Mouse (Mus musculus): ENCODE data around the gene Sorcs2.

Sorcs2 gene

DNA sequence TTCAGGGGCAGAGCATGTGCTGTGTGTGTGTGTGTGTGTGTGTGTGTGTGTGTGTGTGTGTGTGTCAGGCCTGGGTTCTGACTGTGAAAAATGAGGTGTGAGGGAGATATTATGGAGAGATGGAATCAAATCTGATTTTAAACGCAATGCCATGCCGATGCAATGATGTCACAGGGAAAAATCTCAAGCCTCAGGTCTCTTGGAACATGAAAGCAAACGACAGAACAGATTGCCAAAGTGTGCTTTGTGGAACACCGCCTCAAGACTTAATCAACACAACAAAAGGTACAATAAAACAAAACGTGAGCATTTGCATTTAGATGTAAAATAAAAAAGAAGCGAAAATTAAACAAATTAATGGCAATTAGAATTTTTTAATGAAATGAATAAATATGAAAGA lies 177.3 kb downstream of the Sorcs2 start:
- DNase-seq, result no peak

- no peak for DNase-seq
Observed at GRCm38 (mm10) chr5:36220105-36220504, 177.8 kb downstream of the Sorcs2 start.

DNA sequence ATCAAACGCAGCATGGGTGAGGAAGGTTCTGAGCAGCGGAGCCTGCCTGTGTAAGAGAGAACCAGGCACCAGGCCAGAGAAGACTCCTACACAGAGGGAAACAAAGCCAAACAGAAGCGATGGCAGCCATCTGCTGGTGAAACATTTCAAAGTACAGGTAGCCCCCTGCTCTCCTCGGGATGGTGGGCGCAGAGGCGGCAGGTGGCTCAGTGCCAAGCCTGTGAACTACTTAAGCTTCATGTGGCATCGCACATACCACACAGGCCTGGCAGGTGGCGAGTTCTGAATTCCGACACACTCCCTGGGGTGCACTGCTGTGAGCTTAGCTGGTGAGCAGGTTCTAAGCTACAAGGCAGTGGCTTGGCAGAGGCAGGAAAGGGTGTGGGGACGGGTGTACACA lies 184.6 kb downstream of the Sorcs2 start:
- no peak for DNase-seq

GRCm38 (mm10) chr5:36208803-36209202 lies 189.1 kb downstream of the Sorcs2 start:
- DNase-seq, result no peak

- no peak for DNase-seq
Observed at GRCm38 (mm10) chr5:36205397-36205796, 192.5 kb downstream of the Sorcs2 start.

GRCm38 (mm10) chr5:36203916-36204315 lies 194.0 kb downstream of the Sorcs2 start, which contains the start of gene Psapl1:
Gene Psapl1, plus strand, starts transcription at chr5:36204021.
- no peak for DNase-seq

GRCm38 (mm10) chr5:36203421-36203820 lies 194.5 kb downstream of the Sorcs2 start:
- DNase-seq, result no peak

GRCm38 (mm10) chr5:36202781-36203180 lies 195.2 kb downstream of the Sorcs2 start:
- no peak for DNase-seq

- no peak for DNase-seq
Observed at GRCm38 (mm10) chr5:36199519-36199918, 198.4 kb downstream of the Sorcs2 start.

DNA sequence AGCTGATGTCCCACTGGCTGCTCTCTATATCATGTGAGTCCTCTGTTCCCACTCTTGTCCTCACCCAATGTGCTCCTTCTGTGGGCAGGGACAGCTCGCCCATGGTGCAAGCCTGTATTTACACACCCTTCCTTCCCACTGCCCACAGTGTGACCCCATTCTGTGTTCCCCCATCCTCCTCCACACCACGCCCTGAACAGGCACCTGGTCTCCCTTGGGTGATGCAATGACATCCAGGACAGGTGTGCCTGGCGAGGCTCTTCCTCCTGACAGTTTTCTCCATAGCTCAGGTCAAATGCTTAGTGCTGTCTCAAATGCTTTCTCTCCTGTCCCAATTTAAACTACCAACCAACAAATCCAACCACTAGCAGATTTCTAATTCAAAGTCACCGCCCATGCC lies 202.5 kb downstream of the Sorcs2 start:
- no peak for DNase-seq

- DNase-seq, result no peak
Observed at GRCm38 (mm10) chr5:36194631-36195030, 203.3 kb downstream of the Sorcs2 start.

DNA sequence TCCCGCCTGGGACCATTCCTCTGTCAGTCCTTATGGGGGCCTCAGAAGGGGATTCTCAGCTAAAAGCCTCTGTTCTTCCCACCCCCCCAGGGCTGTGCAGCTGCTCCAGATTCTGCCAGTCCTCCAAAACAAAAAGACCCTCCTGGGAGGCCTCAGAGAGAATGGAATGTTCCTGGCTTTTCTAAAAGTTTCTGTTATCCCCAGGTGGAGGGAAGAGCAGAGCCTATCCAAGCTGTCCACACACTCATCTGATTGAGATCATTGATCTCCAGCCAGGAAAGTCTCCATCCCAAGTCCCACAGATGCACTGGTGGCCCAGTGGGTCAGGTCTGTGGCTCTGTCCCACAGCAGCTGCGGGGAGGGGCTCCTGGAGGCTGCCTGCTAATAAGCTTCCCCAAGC lies 205.3 kb downstream of the Sorcs2 start:
- DNase-seq, result no peak

DNA sequence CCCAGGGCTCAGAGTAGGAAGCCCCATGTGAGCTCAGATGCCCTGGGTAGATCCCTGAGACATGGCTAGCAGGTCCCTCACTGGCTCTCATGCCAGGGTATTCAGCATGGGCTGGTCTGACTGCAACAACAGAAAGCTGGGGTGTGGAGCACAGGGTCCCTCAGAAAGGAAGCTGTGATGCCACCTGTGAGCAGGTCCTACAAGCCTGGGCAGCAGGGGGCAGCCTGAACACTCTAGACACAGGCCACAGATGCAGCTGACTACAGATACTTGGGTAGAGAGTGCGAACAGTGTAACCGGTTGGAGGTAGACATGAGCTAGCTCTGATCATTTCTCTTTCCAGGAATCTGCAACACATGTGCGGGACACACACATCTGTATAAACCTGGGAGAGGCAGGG lies 206.1 kb downstream of the Sorcs2 start:
- no peak for DNase-seq

DNA sequence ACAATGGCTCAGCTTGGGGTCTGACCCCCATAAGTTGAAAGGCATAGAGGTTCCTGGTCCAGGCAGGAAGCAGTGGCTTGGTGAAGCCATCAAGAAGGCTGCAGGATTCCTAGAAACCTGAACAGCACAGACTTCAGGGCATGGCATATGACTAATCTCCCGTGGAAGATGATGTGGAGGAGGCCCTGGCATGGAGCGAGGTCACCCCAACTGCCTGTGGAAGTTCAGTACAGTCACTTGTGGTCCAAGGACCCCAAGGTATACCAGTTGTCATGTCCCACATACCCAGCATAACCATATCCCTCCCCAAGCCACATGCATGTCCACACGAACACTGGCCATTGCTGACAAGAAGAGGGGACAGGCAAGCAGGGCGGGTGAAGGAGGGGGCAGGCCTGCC lies 206.7 kb downstream of the Sorcs2 start:
- DNase-seq, result no peak

DNA sequence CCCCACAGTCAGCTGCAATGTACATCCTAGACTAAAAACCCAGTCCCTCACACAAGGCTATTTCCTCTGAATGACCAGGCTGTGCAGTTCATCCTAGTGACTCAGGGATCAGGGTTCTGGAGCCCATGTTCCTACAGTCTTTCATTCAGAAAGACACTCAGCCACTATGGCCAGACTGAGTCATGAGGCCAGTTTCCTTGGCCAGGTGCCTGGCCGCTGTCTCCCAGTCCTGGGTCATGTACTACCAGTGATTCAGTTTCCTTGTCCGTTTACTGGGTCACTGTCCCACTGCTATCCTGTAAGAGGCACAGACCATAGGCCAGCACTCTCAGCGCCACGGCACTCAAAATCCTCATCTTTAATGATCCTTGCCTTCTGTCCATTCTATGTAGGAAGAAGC lies 209.6 kb downstream of the Sorcs2 start:
- DNase-seq, result no peak

GRCm38 (mm10) chr5:36186294-36187053 lies 211.5 kb downstream of the Sorcs2 start:
- DNase-seq, result peak; percentile 19

GRCm38 (mm10) chr5:36182326-36182725 lies 215.6 kb downstream of the Sorcs2 start:
- no peak for DNase-seq

DNA sequence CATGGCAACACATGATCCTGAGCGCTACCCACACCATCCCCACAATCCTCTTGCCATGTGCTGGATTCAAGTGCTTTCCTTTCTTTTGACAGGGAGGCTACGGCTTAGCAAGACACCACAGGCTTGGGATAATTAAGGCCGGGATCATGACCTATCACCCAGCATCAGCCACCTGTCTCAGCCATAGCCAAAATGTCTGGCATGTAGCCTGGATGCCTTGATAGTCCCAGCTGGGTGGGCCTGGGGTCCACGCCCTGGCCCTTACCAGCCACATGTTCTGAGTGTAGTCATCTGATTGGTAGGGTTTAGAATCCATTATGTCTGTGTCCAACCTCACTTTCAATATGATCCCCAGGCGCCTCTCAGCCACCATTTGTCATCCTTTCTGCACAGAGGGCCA lies 218.2 kb downstream of the Sorcs2 start:
- DNase-seq, result no peak

DNA sequence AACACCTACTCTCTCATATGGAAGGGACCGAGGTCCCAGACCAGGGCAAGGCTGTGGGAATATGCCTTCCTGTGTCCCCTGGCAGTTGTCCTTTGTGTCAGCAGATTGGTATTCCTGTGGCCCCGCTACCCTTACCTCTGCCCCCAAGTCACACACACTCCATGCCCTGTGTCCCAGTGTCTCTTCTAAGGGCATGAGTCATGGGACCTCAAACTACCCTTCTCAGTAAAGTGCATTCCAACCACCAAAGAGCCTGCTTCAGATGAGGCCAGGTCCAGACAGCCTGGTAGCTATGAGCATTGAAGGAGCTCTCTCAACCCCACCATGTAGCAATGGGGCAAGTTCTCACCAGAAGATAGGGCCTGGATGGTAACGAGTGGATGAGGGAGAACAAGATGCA lies 219.2 kb downstream of the Sorcs2 start:
- no peak for DNase-seq

DNA sequence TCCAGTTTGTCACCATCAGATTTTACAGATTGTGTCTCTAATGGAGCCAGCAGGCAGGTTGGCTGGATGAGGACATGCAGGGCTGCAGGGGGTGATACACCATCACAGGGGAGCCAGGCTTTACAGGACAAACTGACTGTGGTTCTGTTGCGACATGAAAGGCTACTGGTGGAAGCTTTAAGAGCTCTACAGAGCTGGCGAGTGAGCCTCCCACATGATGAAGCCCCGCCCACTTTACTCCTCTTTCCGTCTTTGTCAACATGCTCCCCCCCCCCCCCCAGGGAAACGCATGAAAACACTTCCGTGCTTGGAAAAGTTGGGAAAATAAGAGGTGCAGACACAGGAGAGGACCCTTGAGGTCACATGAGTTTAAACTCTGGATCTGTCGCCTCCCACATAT lies 219.7 kb downstream of the Sorcs2 start:
- DNase-seq, result no peak

DNA sequence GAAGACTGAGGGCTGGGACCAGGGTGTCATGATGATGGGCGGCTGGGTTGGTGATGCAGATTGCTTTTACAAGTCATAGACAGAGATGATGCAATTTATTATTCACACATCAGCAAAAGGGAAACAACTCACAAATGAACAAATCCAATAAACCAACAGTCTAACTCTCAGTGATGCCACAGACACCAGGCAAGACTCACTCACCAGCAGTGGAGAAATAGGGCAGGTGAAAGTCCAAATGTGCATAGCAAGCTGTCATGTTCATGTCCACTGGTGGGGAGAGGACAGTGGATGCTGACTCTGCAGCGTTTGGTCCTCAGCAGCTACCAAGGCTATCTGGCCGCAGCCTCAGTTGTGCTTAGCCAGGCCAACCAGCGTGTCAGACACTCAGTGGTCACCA lies 221.1 kb downstream of the Sorcs2 start:
- DNase-seq, result no peak

GRCm38 (mm10) chr5:36176409-36176808 lies 221.5 kb downstream of the Sorcs2 start:
- peak; percentile 79 for DNase-seq

- no peak for DNase-seq
Observed at GRCm38 (mm10) chr5:36174569-36175115, 223.3 kb downstream of the Sorcs2 start.

DNA sequence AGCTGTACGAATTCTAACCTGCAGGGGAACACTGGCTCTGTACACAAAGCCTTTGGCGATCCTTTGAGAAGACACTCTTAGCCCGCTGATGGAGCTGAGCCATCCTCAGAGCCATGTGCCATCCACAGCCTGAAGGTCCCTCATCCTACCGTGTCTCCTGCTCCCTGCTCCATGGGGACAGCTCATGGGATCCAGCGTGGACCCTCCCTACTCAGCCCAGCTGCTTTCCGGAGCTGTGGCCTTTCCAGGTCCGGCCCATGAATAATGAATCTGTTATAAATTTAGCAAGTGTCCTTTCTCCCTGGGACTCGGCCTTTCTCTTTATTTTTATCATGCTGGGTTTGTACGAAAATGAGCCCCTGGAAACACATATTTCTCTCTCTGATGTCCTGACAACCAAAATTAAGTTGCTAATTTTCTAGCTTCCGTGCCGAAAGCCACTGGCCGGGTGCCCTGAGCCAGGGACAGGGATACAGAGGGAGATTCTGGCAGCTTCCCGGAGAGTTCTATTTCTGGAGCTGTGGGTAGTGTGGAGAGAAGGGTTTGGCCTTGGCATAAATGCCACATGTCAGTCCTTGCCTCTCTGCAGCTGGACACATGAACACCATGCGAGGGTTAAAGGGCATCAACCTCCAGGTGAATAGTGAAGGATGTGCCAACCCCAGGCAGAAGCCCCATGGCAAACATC lies 228.8 kb downstream of the Sorcs2 start:
- no peak for DNase-seq

Measured in kidney, adult 9 months (tissue).